Mouse (Mus musculus): ENCODE data around the gene Elmo3.

- TF ChIP-seq CTCF (IDR thresholded peaks at IDR 0.05) (no peak), EP300 (IDR thresholded peaks at IDR 0.05) (no peak)
Observed at GRCm38 (mm10) chr8:105307670-105308069, 2.3 kb downstream of the Elmo3 start.
